Mouse (Mus musculus) lung, adult 2 months (tissue): Measurements from ENCODE around the gene Tcea3. TPM values are rescaled to one million over a fixed set of nuclear protein-coding genes. Genes with fewer than 3 reads are reported as not detected.
A peak's percentile ranks its signal among the peaks of the same experiment; 100 is the strongest.

Source experiments
- DNase-seq: peaks from one replicate; pipeline ENCODE4 v3.0.0; 2022
- H3K4me1 ChIP-seq: fragments of 200-500 bp; 2 replicates; pipeline ENCODE4 v1.6.1; 2011; ENCODE audit warnings: low read length; ENCODE audit not compliant: control insufficient read depth, insufficient read depth
- H3K4me3 ChIP-seq: fragments of 200-500 bp; replicated peaks from 2 replicates; pipeline ENCODE3; 2011; ENCODE audit warnings: low read depth, mild to moderate bottlenecking, control low read depth, low read length; ENCODE audit errors: extremely low read depth
- CTCF ChIP-seq: fragments of 200-500 bp; IDR thresholded peaks from 2 replicates; pipeline ENCODE4 v1.5.1; 2011; ENCODE audit warnings: mild to moderate bottlenecking, low read length, control low read depth; ENCODE audit not compliant: insufficient read depth
- POLR2A ChIP-seq: fragments of 200-500 bp; IDR thresholded peaks from 2 replicates; pipeline ENCODE4 v1.6.1; 2011; ENCODE audit warnings: low read depth, mild to moderate bottlenecking, control low read depth, low read length, borderline replicate concordance; ENCODE audit errors: extremely low read depth
- whole genome bisulfite sequencing: fragments of 180-500 bp; shearing (Covaris S2); methylation state at CpG from one replicate; pipeline ENCODE4 v1.1.7; 2018; 5-methylcytosine and 5-hydroxymethylcytosine counted together
- polyA plus RNA-seq: library from polyadenylated mRNA; depleted of rRNA; stranded (reverse); fragments of >200 nt; gene quantifications from 2 replicates; pipeline ENCODE4 v1.2.3, GENCODE M21; 2012

Tcea3 gene
- polyA plus RNA-seq, 1 experiment = 13.3 TPM

- no peak for TF ChIP-seq POLR2A
- no peak for TF ChIP-seq CTCF
- 3% methylated on average over 37 of the region's 37 CpGs for WGBS
- Histone ChIP-seq H3K4me3 (peak overlapping the region; percentile 71), H3K4me1 (peaks cover 18% of the 10 kb centered on the region)
- DNase-seq = peak; percentile 39
Measured at GRCm38 (mm10) chr4:136248464-136249331, 1.2 kb downstream of the Tcea3 start.

DNA sequence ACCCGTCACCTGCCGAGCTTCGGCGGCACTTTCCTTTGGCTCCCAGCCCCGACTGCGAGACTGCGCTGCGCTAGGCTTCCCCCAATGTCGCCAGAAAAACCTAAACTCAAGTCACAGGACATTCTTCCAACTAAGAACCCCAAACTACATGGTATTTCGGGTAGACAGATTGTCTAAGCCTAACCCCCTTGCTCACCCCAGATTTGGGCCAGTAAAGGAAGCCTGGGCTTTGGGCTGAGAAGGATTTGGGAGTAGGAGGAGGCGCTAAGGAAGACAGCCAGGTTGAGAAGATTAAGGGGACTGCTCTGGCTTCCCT is 1.8 kb downstream of the Tcea3 start:
- TF ChIP-seq POLR2A = no peak
- no peak for TF ChIP-seq CTCF
- WGBS = 17% methylated on average over 11 of the region's 11 CpGs

GRCm38 (mm10) chr4:136249780-136250179 is 2.3 kb downstream of the Tcea3 start:
- TF ChIP-seq POLR2A (no peak), CTCF (no peak)
- peaks cover 18% of the 10 kb centered on the region for H3K4me1 ChIP-seq
- H3K4me3 ChIP-seq = peak overlapping the region; percentile 31
- peak; percentile 74 for DNase-seq
- WGBS = 5% methylated on average over 9 of the region's 9 CpGs

More for the DNA sequence above, 1.8 kb downstream of the Tcea3 start:
- H3K4me1 ChIP-seq = peaks cover 18% of the 10 kb centered on the region
- H3K4me3 ChIP-seq = peak overlapping the region; percentile 29
- peak; percentile 16 for DNase-seq

GRCm38 (mm10) chr4:136255919-136256318 is 8.4 kb downstream of the Tcea3 start:
- no peak for DNase-seq
- no peaks in the 10 kb centered on the region for H3K4me1 ChIP-seq
- 47% methylated on average over 6 of the region's 6 CpGs for WGBS
- no peak overlapping the region for H3K4me3 ChIP-seq
- TF ChIP-seq POLR2A (no peak), CTCF (no peak)

DNA sequence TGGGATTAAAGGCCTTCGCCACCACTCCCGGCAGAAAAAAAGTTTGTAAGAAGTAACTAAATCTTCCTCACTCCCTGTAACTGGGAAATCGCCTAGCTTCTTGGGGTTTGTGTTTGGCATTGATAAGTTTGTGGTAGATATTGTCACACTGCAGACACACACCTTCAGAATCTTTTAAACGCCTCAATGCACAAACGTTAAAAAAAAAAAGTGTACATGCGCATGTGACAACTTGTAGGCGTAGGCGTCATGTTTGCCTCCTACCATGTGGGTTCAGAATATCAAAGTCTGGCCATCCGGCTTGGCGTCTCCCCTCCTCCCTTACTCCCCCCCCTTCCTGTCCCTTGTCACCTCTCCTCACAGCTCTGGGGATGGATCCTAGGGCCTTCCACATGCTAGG is 9.2 kb downstream of the Tcea3 start:
- TF ChIP-seq CTCF (no peak), POLR2A (no peak)
- no peak for DNase-seq
- Histone ChIP-seq H3K4me1 (no peaks in the 10 kb centered on the region), H3K4me3 (no peak overlapping the region)
- 62% methylated on average over 10 of the region's 10 CpGs for WGBS

- WGBS = 57% methylated on average over 3 of the region's 3 CpGs
- no peak for DNase-seq
- Histone ChIP-seq H3K4me3 (no peak overlapping the region), H3K4me1 (no peaks in the 10 kb centered on the region)
- no peak for TF ChIP-seq CTCF
- no peak for TF ChIP-seq POLR2A
Measured at GRCm38 (mm10) chr4:136259916-136260315, 12.4 kb downstream of the Tcea3 start.

DNA sequence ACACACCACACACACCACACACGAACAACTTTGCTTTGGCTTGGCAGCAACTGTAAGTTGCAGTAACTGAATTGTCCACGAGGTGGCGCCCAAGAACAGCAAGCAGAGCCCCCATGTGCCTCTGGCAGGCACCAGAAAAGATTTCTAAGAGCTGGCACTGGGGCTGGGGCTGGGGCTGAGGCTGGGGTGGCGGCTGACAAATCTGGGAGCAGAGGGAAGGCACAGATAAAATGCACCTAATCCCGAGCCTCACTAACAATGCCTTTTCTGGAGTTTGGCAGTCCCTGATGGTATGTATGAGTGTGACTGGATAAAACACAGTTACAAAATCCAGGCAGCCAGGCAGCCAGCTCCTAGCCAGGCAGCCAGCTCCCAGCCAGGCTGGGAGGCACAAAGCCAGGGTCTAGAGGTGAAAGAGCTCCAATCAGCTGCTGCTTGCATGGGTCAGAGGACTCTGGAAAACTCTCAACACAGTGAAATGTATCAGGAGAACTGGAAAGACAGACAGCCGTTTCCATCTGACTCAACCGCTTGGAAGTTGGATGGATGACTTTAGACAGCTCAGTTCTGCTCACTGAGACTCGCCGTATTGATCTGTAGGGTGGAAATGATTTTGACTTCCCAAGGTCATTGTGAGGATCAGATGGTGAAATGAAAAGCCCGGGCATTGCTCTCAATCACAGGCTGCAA is 13.1 kb downstream of the Tcea3 start:
- H3K4me3 ChIP-seq = no peak overlapping the region
- H3K4me1 ChIP-seq = no peaks in the 10 kb centered on the region
- TF ChIP-seq CTCF (peak; percentile 91), POLR2A (no peak)
- DNase-seq = peak; percentile 84
- WGBS = 37% methylated on average over 10 of the region's 10 CpGs

GRCm38 (mm10) chr4:136261912-136262311 is 14.4 kb downstream of the Tcea3 start:
- WGBS = 44% methylated on average over 10 of the region's 10 CpGs
- Histone ChIP-seq H3K4me3 (no peak overlapping the region), H3K4me1 (no peaks in the 10 kb centered on the region)
- TF ChIP-seq CTCF (no peak), POLR2A (no peak)
- DNase-seq = no peak

- TF ChIP-seq CTCF (no peak), POLR2A (no peak)
- Histone ChIP-seq H3K4me1 (no peaks in the 10 kb centered on the region), H3K4me3 (no peak overlapping the region)
- DNase-seq = no peak
- WGBS = 91% methylated on average over 4 of the region's 4 CpGs
Measured at GRCm38 (mm10) chr4:136263555-136263954, 16.0 kb downstream of the Tcea3 start.
